Mouse (Mus musculus): ENCODE measurements around the gene Hoxd12.

DNA sequence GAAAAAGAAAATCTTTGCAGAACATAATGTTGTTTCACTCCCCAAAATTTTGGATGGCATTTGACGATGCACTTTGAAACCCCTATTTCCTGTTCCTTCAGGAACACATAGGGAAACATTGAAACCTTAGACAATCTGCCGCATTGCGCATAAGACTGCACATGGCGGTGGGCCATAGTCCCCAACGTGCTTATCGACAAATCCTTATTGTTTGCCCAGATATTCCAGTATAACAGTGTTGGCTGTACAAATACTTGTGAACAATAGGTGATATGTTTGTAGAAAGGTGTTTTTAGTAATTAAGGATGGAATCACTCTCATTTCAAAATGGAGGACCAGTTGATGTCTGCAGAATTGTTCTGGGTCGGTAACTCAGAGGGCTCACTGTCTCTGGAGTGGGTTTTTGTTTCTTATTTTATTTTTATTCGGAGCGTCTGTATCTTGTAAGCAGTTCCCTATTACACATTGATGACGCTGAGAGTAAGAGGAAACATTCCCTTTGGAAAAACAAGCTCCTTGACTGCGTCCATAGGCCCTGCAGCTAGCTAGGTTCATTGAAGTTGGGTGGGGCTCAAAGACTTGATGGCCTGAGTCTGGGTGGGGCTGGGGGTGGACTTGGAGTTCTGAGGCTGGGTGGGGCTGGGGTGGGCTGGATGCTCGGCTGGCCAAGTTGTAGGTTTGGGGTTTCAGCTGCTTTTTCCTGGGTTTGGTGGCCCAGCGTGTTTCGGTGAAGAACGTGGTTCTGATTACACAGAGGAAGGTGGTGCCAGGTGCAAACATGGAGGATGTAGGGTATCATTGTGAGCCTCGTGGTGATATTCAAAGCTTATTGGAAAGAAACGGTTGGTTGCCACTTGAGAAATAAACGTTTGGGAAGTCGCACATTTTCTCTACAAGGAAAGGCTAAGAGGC, 38.7 kb downstream of the Hoxd12 start:
- TF ChIP-seq CTCF (IDR thresholded peaks at IDR 0.05; ENCODE audit: borderline replicate concordance, insufficient read depth, low read length): no peak
- TF ChIP-seq POLR2A (IDR thresholded peaks at IDR 0.05; ENCODE audit: low read depth, low read length): no peak; the same call in 1 of the 2 replicates
